Mouse (Mus musculus): ENCODE data around the gene Egf.

DNA sequence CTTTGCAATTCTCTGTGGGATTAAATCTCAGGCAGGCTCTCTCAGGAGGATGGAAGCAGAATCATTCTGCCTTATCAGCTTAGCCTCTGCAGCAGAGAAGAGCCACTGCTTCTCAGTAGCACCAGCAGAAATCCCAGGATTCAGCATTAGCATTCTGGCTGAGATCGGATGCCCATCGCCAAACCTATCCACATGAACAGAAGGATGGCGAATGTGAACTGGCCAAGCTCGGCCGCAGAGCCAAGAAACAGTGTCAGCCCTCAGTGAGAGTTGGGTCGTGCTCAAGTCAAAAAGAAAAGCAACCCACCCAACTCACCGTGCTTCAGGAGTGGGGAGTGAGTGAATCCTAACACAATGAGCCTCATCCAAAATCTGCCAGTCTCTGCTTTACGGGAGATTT lies 103.4 kb downstream of the Egf start:
- TF ChIP-seq CTCF (IDR thresholded peaks at IDR 0.05) = no peak
- no peak for TF ChIP-seq POLR2A (IDR thresholded peaks at IDR 0.05; ENCODE audit: insufficient read depth, low read depth, low read length)
- TF ChIP-seq EP300 (IDR thresholded peaks at IDR 0.05; ENCODE audit: insufficient read depth, low read depth, low read length) = no peak

Measured in heart, adult 2 months (tissue).